Mouse (Mus musculus) intestine, embryonic 16.5 days (tissue): ENCODE data around the gene Mpdz. TPM values are rescaled to one million over a fixed set of nuclear protein-coding genes. Genes with fewer than 3 reads are reported as not detected.

Experiments used
- ATAC-seq: fragments of 200-750 bp; cut with Nextera tagmentation; 2 replicates; pipeline ENCODE4 v1.8.0; 2017; ENCODE audit warnings: moderate TSS enrichment, moderate library complexity
- H3K27ac ChIP-seq: fragments of 300-500 bp; sonication (generic); 2 replicates; pipeline ENCODE4 v1.5.1; 2014; ENCODE audit warnings: mild to moderate bottlenecking, low read length
- H3K27me3 ChIP-seq: fragments of 300-500 bp; sonication (generic); replicated peaks from 2 replicates; pipeline ENCODE4 v1.6.1; 2014; ENCODE audit warnings: low read length, control low read depth, mixed read lengths; ENCODE audit not compliant: control insufficient read depth, insufficient read depth
- H3K36me3 ChIP-seq: fragments of 300-500 bp; sonication (generic); 2 replicates; pipeline ENCODE4 v1.6.1; 2014; ENCODE audit warnings: low read length, control low read depth; ENCODE audit not compliant: control insufficient read depth, insufficient read depth
- H3K4me1 ChIP-seq: fragments of 300-500 bp; sonication (generic); 2 replicates; pipeline ENCODE4 v1.6.1; 2014; ENCODE audit warnings: low read length, control low read depth, mixed read lengths; ENCODE audit not compliant: control insufficient read depth, insufficient read depth
- H3K4me2 ChIP-seq: fragments of 300-500 bp; sonication (generic); 2 replicates; pipeline ENCODE4 v1.6.1; 2014; ENCODE audit warnings: low read depth, low read length, control low read depth
- H3K4me3 ChIP-seq: fragments of 300-500 bp; sonication (generic); 2 replicates; pipeline ENCODE4 v1.5.1; 2014; ENCODE audit warnings: mild to moderate bottlenecking, low read length
- H3K9ac ChIP-seq: fragments of 300-500 bp; sonication (generic); 2 replicates; pipeline ENCODE4 v1.6.1; 2014; ENCODE audit warnings: low read depth, low read length
- H3K9me3 ChIP-seq: fragments of 300-500 bp; sonication (generic); 2 replicates; pipeline ENCODE4 v1.6.1; 2016; ENCODE audit warnings: low read length, control low read depth; ENCODE audit not compliant: control insufficient read depth
- WGBS: fragments of 180-500 bp; shearing (Covaris S2); extraction: QIAGEN DNeasy Blood & Tissue Kit; methylation state at CpG from one replicate; pipeline ENCODE4 v1.1.7; 2014; 5-methylcytosine and 5-hydroxymethylcytosine counted together
- polyA plus RNA-seq: library from polyadenylated mRNA; unstranded; fragments of >200 nt; fragmentation: Nextera tagmentation; extraction: Ambion mirVana; gene quantifications from 2 replicates; pipeline ENCODE4 v1.2.1, GENCODE M21; 2015

The Mpdz gene
- polyA plus RNA-seq, 1 experiment from 2014 or later, result 13.7 TPM

- Histone ChIP-seq H3K9ac (no peak overlapping the region), H3K4me2 (no peak overlapping the region), H3K4me3 (no peak overlapping the region), H3K4me1 (no peaks in the 10 kb centered on the region), H3K27ac (no peak overlapping the region), H3K36me3 (no peaks in the 10 kb centered on the region), H3K27me3 (no peaks in the 10 kb centered on the region), H3K9me3 (no peaks in the 10 kb centered on the region)
- no peak for ATAC-seq
- 84% methylated on average over 3 of the region's 3 CpGs for WGBS
These were observed 97.5 kb downstream of the Mpdz start for GRCm38 (mm10) chr4:81345141-81345540.

- no peaks in the 10 kb centered on the region for H3K27me3 ChIP-seq
- no peak overlapping the region for H3K4me3 ChIP-seq
- H3K27ac ChIP-seq, result peak overlapping the region; percentile 17; the same call in 1 of the 2 replicates
- no peaks in the 10 kb centered on the region for H3K9me3 ChIP-seq
- no peak overlapping the region for H3K4me2 ChIP-seq
- ATAC-seq, result peak; percentile 48
- no peaks in the 10 kb centered on the region for H3K4me1 ChIP-seq
- no peaks in the 10 kb centered on the region for H3K36me3 ChIP-seq
- no peak overlapping the region for H3K9ac ChIP-seq
- 56% methylated on average over 2 of the region's 2 CpGs for WGBS
These were observed 109.0 kb downstream of the Mpdz start for GRCm38 (mm10) chr4:81333628-81333991.

GRCm38 (mm10) chr4:81332901-81333627 is 109.6 kb downstream of the Mpdz start:
- Histone ChIP-seq H3K4me3 (no peak overlapping the region), H3K9me3 (no peaks in the 10 kb centered on the region), H3K27me3 (no peaks in the 10 kb centered on the region), H3K36me3 (no peaks in the 10 kb centered on the region), H3K27ac (peak overlapping the region; percentile 17; the same call in 1 of the 2 replicates), H3K4me2 (no peak overlapping the region), H3K4me1 (no peaks in the 10 kb centered on the region), H3K9ac (no peak overlapping the region)
- 66% methylated on average over 11 of the region's 11 CpGs for WGBS
- peak; percentile 63 for ATAC-seq

DNA sequence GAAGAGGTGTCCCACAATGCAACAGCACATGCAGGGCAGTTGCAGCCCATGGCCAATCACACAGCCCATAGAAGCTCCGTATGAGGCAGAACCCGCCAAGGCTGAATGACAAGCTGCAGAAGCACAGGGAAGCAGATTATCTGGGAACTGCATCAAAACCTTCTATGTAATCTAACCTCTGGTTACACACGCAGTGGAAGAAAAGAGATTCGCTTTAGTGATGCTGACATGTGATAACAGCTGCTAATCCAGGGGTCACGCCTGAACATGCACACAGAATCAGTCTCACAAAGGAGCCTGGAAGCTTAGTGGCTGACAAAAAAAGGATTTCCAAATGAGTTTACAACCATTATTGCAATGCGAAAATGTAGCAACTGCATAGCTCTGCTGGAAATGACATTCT is 110.2 kb downstream of the Mpdz start:
- Histone ChIP-seq H3K27me3 (no peaks in the 10 kb centered on the region), H3K9ac (no peak overlapping the region), H3K36me3 (no peaks in the 10 kb centered on the region), H3K4me1 (no peaks in the 10 kb centered on the region), H3K27ac (no peak overlapping the region), H3K9me3 (no peaks in the 10 kb centered on the region), H3K4me2 (no peak overlapping the region), H3K4me3 (no peak overlapping the region)
- ATAC-seq, result no peak
- WGBS, result 60% methylated on average over 6 of the region's 6 CpGs

DNA sequence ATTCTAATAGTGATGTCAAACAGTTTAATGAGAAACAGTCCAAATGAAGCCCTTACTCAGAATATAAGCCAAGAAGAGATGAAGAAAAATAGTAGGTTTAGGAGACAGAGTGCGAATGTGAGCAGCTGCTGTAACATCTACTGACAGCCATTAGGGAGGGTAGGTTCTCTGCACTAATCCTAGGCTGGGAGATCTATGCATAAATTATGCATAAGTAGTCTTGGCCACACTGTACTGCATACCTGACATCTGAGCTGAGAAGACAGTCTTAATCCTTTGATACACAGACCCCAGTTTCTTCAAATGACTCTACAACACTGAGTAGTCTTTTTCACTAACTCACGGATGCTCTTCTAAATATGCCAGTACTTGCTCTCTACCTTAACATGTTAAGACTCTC is 114.9 kb downstream of the Mpdz start:
- 84% methylated on average over 2 of the region's 2 CpGs for WGBS
- Histone ChIP-seq H3K4me1 (no peaks in the 10 kb centered on the region), H3K27me3 (no peaks in the 10 kb centered on the region), H3K36me3 (no peaks in the 10 kb centered on the region), H3K9me3 (no peaks in the 10 kb centered on the region), H3K4me3 (no peak overlapping the region), H3K9ac (no peak overlapping the region), H3K27ac (no peak overlapping the region), H3K4me2 (no peak overlapping the region)
- ATAC-seq, result no peak

DNA sequence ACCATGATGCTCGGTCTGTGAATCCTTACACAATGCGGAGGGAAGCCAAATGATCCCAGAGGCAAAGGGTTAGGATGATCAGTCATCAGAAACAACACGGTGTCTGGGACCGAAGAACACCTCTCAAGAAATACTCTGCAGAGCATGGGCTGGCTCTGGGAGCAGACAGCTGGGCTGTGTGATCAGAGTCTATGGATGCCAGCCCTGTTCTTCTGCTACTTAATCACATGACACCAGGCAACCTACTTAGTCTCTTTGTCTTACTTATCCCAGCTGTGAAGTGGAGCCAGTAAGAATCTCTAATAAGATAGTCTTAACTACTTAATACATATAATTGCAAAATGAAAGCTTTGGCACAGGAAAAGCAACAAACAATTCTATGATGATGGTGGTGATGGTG is 118.8 kb downstream of the Mpdz start:
- Histone ChIP-seq H3K9ac (no peak overlapping the region), H3K36me3 (no peaks in the 10 kb centered on the region), H3K27ac (no peak overlapping the region), H3K4me2 (no peak overlapping the region), H3K27me3 (no peaks in the 10 kb centered on the region), H3K4me3 (no peak overlapping the region), H3K4me1 (no peaks in the 10 kb centered on the region), H3K9me3 (no peaks in the 10 kb centered on the region)
- WGBS, result 87% methylated on average over 4 of the region's 4 CpGs
- no peak for ATAC-seq

GRCm38 (mm10) chr4:81322232-81322631 is 120.4 kb downstream of the Mpdz start:
- Histone ChIP-seq H3K9ac (no peak overlapping the region), H3K36me3 (peaks cover 3% of the 10 kb centered on the region; the same call in 1 of the 2 replicates), H3K4me1 (no peaks in the 10 kb centered on the region), H3K4me3 (no peak overlapping the region), H3K27ac (no peak overlapping the region), H3K27me3 (no peaks in the 10 kb centered on the region), H3K4me2 (no peak overlapping the region), H3K9me3 (no peaks in the 10 kb centered on the region)
- no peak for ATAC-seq
- 84% methylated on average over 3 of the region's 3 CpGs for WGBS

DNA sequence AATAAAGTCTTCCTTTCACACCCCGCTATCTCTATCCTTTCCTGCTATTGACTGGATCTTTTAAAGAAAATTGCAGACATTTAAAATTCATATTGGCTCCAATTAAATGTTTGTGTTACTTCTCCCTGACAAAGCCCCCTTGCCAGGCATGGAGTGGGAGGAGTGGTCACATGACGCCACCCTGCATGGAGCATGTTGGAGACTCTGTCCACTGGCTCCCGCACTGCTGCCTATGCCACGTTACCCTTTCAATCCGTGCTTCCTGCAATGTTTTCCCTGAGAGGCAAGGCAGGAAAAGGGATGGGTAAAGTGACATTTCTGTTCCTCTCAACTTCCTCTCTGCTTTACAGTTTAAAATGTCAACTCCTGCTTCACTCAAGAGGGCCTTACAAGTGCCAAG is 128.0 kb downstream of the Mpdz start:
- peaks cover 2% of the 10 kb centered on the region; the same call in 1 of the 2 replicates for H3K4me1 ChIP-seq
- no peak overlapping the region for H3K4me3 ChIP-seq
- no peak overlapping the region for H3K4me2 ChIP-seq
- H3K9me3 ChIP-seq, result no peaks in the 10 kb centered on the region
- no peak overlapping the region for H3K9ac ChIP-seq
- no peaks in the 10 kb centered on the region for H3K27me3 ChIP-seq
- no peak overlapping the region for H3K27ac ChIP-seq
- WGBS, result 72% methylated on average over 5 of the region's 5 CpGs
- peaks cover 3% of the 10 kb centered on the region; the same call in 1 of the 2 replicates for H3K36me3 ChIP-seq
- ATAC-seq, result no peak

DNA sequence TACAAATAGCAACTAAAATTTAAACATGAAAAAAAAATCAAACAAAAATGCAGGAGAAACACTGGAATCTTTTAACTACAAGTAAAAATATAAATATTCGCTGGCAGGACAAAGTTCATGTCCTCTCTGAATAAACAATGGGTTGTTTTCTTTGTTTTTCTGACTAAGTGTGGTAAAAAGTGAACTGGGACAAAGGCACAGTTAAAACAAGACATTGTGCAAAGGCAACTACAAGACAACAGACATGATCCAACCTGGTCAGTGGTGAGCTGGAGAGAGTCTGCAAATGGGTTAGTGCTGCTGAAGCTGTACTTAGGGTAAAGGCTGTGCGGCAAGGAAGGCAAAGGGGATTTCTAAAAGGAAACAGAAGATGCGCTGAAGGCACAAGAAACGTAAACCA is 129.4 kb downstream of the Mpdz start:
- H3K27me3 ChIP-seq, result no peaks in the 10 kb centered on the region
- H3K9me3 ChIP-seq, result no peaks in the 10 kb centered on the region
- no peak overlapping the region for H3K9ac ChIP-seq
- no peak for ATAC-seq
- H3K27ac ChIP-seq, result no peak overlapping the region
- peaks cover 3% of the 10 kb centered on the region; the same call in 1 of the 2 replicates for H3K36me3 ChIP-seq
- no peak overlapping the region for H3K4me3 ChIP-seq
- H3K4me1 ChIP-seq, result peaks cover 2% of the 10 kb centered on the region; the same call in 1 of the 2 replicates
- no peak overlapping the region for H3K4me2 ChIP-seq
- WGBS, result 64% methylated on average over 4 of the region's 4 CpGs

- Histone ChIP-seq H3K36me3 (no peaks in the 10 kb centered on the region), H3K4me1 (peaks cover 2% of the 10 kb centered on the region; the same call in 1 of the 2 replicates), H3K4me3 (no peak overlapping the region), H3K27me3 (no peaks in the 10 kb centered on the region), H3K4me2 (no peak overlapping the region), H3K27ac (peak overlapping the region; percentile 37; the same call in 1 of the 2 replicates), H3K9me3 (no peaks in the 10 kb centered on the region), H3K9ac (no peak overlapping the region)
- WGBS, result 73% methylated on average over 2 of the region's 2 CpGs
- no peak for ATAC-seq
These were observed 132.5 kb downstream of the Mpdz start for GRCm38 (mm10) chr4:81310168-81310474.
